Mouse (Mus musculus) ES-E14 (cell line): ENCODE data around the gene Rad54l. TPM values are rescaled to one million over a fixed set of nuclear protein-coding genes. Genes with fewer than 3 reads are reported as not detected.

Experiments used
- DNase-seq: peaks from one replicate; pipeline ENCODE4 v3.0.0-alpha.2; 2013; ENCODE audit warnings: low read depth, low spot score
- H3K27ac ChIP-seq: 2 replicates; pipeline ENCODE4 v1.5.1; 2012; ENCODE audit warnings: low read depth, mild to moderate bottlenecking, low read length, moderate library complexity, mixed read lengths; ENCODE audit not compliant: poor library complexity, insufficient read depth, severe bottlenecking
- H3K36me3 ChIP-seq: 2 replicates; pipeline ENCODE4 v1.6.1; 2012; ENCODE audit warnings: mild to moderate bottlenecking, low read length, moderate library complexity, mixed read lengths; ENCODE audit not compliant: control insufficient read depth, poor library complexity, insufficient read depth, severe bottlenecking
- H3K4me1 ChIP-seq, 2 experiments: fragments of 150-350 bp in 1 of 2; sonication (generic) in 1 of 2; 2 replicates each; pipeline ENCODE4 v1.6.1; 2012; ENCODE audit warnings: low read length in 2 of 2, mild to moderate bottlenecking in 1 of 2, mixed read lengths in 1 of 2; ENCODE audit not compliant: control insufficient read depth in 2 of 2, insufficient read depth in 2 of 2, poor library complexity in 1 of 2
- H3K4me3 ChIP-seq, 2 experiments: fragments of 150-350 bp in 1 of 2; sonication (generic) in 1 of 2; 2 replicates each; pipeline ENCODE4 v1.5.1; 2012; ENCODE audit warnings: low read length in 2 of 2, low read depth in 1 of 2, mild to moderate bottlenecking in 1 of 2, mixed read lengths in 1 of 2; ENCODE audit not compliant: insufficient read depth in 1 of 2, poor library complexity in 1 of 2, severe bottlenecking in 1 of 2
- H3K9ac ChIP-seq: 2 replicates; pipeline ENCODE4 v1.6.1; 2012; ENCODE audit warnings: low read depth, mild to moderate bottlenecking, low read length, mixed read lengths; ENCODE audit not compliant: poor library complexity, insufficient read depth, severe bottlenecking
- H3K9me3 ChIP-seq: fragments of 150-350 bp; sonication (generic); 2 replicates; pipeline ENCODE4 v1.6.1; 2012; ENCODE audit warnings: low read depth, mild to moderate bottlenecking, low read length; ENCODE audit not compliant: control insufficient read depth, insufficient read depth
- CHD2 ChIP-seq: IDR thresholded peaks from 2 replicates; pipeline ENCODE4 v1.6.1; 2014; ENCODE audit warnings: mild to moderate bottlenecking, low read depth, low read length, inconsistent platforms
- HCFC1 ChIP-seq: IDR thresholded peaks from 2 replicates; pipeline ENCODE4 v1.6.1; 2012; ENCODE audit warnings: low read length, inconsistent platforms, borderline replicate concordance; ENCODE audit not compliant: insufficient read depth
- MAFK ChIP-seq: IDR thresholded peaks from 2 replicates; pipeline ENCODE4 v1.6.1; 2014; ENCODE audit warnings: mild to moderate bottlenecking, low read depth, low read length, inconsistent platforms; ENCODE audit not compliant: insufficient read depth
- ZC3H11A ChIP-seq: IDR thresholded peaks from 2 replicates; pipeline ENCODE4 v1.6.1; 2012; ENCODE audit warnings: low read depth, mild to moderate bottlenecking, inconsistent platforms, low read length, borderline replicate concordance
- ZNF384 ChIP-seq: IDR thresholded peaks from 2 replicates; pipeline ENCODE4 v1.6.1; 2012; ENCODE audit warnings: low read depth, low read length, inconsistent platforms
- in situ Hi-C, 2 experiments: fragments of 600-800 bp; cut with MboI; formaldehyde crosslinking; loops; one replicate each; pipeline ENCODE4 v1.15.1; 2025; ENCODE audit warnings: low sequenced_read_pairs in 2 of 2, inconsistent platforms in 1 of 2; ENCODE audit not compliant: unreplicated experiment in 2 of 2
- total RNA-seq: library from RNA; depleted of rRNA; stranded (reverse); fragments of 300-350 nt; gene quantifications from 2 replicates; pipeline ENCODE4 v1.2.3, GENCODE M21; 2012; rRNA removed

Rad54l gene
- total RNA-seq, 1 experiment, result 36.2 TPM

- no peaks in the 10 kb centered on the region; the same call in 1 of the 2 replicates for H3K36me3 ChIP-seq
- in situ Hi-C loops, result no loop called here
- H3K4me1 ChIP-seq, result peaks cover 3 to 4% of the 10 kb centered on the region in 2 experiments; a peak in 2 of 4 replicates
- H3K9me3 ChIP-seq, result no peaks in the 10 kb centered on the region
- no peak overlapping the region for H3K9ac ChIP-seq
- no peak overlapping the region for H3K4me3 ChIP-seq
- no peak for TF ChIP-seq ZNF384
- no peak for TF ChIP-seq HCFC1
- TF ChIP-seq MAFK, result no peak
- no peak for TF ChIP-seq CHD2
- TF ChIP-seq ZC3H11A, result no peak
- no peak overlapping the region for H3K27ac ChIP-seq
- no peak for DNase-seq
Measured at GRCm38 (mm10) chr4:116049211-116049610, 74.3 kb downstream of the Rad54l start.

GRCm38 (mm10) chr4:116048130-116048920 is 75.2 kb downstream of the Rad54l start:
- in situ Hi-C loops, result no loop called here
- no peak for DNase-seq
- Histone ChIP-seq H3K9ac (no peak overlapping the region), H3K4me3 (no peak overlapping the region), H3K27ac (no peak overlapping the region), H3K4me1 (peaks cover 3 to 4% of the 10 kb centered on the region in 2 experiments; a peak in 2 of 4 replicates), H3K9me3 (no peaks in the 10 kb centered on the region), H3K36me3 (no peaks in the 10 kb centered on the region; the same call in 1 of the 2 replicates)
- TF ChIP-seq CHD2, result no peak
- TF ChIP-seq HCFC1, result no peak
- no peak for TF ChIP-seq ZC3H11A
- TF ChIP-seq ZNF384, result no peak
- no peak for TF ChIP-seq MAFK

DNA sequence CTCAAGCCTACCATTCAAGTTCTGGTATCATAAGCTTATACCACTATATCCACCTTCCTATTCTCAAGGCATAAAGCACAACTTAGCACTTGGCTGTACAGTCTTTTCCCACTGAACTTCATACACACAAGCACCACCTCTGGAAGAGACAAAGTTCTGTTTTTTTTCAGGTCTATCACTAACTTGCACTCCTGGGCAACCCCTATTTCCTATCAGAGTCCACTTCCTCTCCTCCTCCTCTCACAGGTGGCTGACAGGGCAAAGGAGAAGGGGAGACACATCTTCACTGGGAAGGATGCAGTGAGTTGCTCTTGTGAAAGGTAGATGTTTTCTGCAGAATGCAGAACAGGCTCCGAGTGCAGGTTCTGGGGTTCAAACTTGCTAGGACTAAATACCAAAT is 75.8 kb downstream of the Rad54l start:
- TF ChIP-seq ZC3H11A (no peak), MAFK (no peak)
- Histone ChIP-seq H3K36me3 (no peaks in the 10 kb centered on the region; the same call in 1 of the 2 replicates), H3K4me1 (peaks cover 3 to 4% of the 10 kb centered on the region in 2 experiments; a peak in 2 of 4 replicates), H3K9me3 (no peaks in the 10 kb centered on the region), H3K27ac (no peak overlapping the region), H3K4me3 (no peak overlapping the region), H3K9ac (no peak overlapping the region)
- in situ Hi-C loops, result no loop called here
- no peak for DNase-seq

DNA sequence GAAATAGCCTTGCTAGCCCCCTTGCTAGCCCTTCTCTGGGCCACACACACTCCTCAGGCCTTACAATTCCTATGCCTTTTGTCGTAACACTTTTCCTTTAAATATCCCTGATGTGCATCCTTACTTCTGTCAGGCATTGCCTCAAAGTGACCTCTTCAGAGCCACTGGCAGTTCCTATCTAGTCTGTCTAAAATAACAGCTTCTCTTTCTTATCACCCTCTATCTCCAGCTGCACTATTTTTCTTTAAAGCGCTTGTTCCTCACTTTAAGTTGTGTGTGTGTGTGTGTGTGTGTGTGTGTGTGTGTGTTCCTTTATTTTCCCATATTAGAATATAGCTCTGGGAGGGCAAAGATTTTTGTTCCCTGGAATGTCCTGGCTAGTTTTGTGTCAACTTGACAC is 76.9 kb downstream of the Rad54l start:
- H3K36me3 ChIP-seq, result no peaks in the 10 kb centered on the region; the same call in 1 of the 2 replicates
- no peak overlapping the region for H3K9ac ChIP-seq
- H3K9me3 ChIP-seq, result no peaks in the 10 kb centered on the region
- in situ Hi-C loops, result no loop called here
- TF ChIP-seq CHD2 (no peak), ZNF384 (no peak), MAFK (no peak), HCFC1 (no peak), ZC3H11A (no peak)
- H3K4me1 ChIP-seq, result no peaks in the 10 kb centered on the region
- no peak overlapping the region for H3K4me3 ChIP-seq
- no peak overlapping the region for H3K27ac ChIP-seq
- DNase-seq, result no peak

Other genes starting within 250 kb of the Rad54l start
- not detected in 2 replicates for gene Kncn, start 239.3 kb downstream of the Rad54l start, total RNA-seq
- gene 6430628N08Rik, start 233.0 kb downstream of the Rad54l start, total RNA-seq, result not detected in 2 replicates
- 0.11 and 0.18 TPM in 2 replicates for gene Dmbx1, start 183.8 kb downstream of the Rad54l start, total RNA-seq
- 5.9 and 15.5 TPM in 2 replicates for gene Faah, start 105.8 kb downstream of the Rad54l start, total RNA-seq
- 24.8 and 36.8 TPM in 2 replicates for gene Nsun4, start 69.8 kb downstream of the Rad54l start, total RNA-seq
- 405 and 420 TPM in 2 replicates for gene Uqcrh, start 48.6 kb downstream of the Rad54l start, total RNA-seq
- gene Lrrc41, start 48.4 kb downstream of the Rad54l start, total RNA-seq, result 32.2 and 42.0 TPM in 2 replicates
- 48.6 and 51.5 TPM in 2 replicates for gene Pomgnt1, start 150 bp upstream of the Rad54l start, total RNA-seq
- 0.49 and 0.95 TPM in 2 replicates for gene Lurap1, start 27.6 kb upstream of the Rad54l start, total RNA-seq
- 1.7 and 3.0 TPM in 2 replicates for gene Tspan1, start 43.9 kb upstream of the Rad54l start, total RNA-seq
- gene 1700042G07Rik, start 49.7 kb upstream of the Rad54l start, total RNA-seq, result not detected in 2 replicates
- gene Gm49337, start 49.7 kb upstream of the Rad54l start, total RNA-seq, result 0.69 and 1.0 TPM in 2 replicates
- gene Pik3r3, start 97.9 kb upstream of the Rad54l start, total RNA-seq, result 5.4 and 7.8 TPM in 2 replicates